Mouse (Mus musculus) heart, embryonic 10.5 days (tissue): Measurements from ENCODE around the gene Hist1h4m. TPM values are rescaled to one million over a fixed set of nuclear protein-coding genes. Genes with fewer than 3 reads are reported as not detected.

ENCODE experiments used
- microRNA-seq: library from miRNA; unstranded; fragments of <30 nt; microRNA quantifications from one replicate; pipeline ENCODE4, GENCODE M21; 2017
- polyA plus RNA-seq: library from polyadenylated mRNA; unstranded; fragments of >200 nt; fragmentation: Nextera tagmentation; extraction: Ambion mirVana; gene quantifications from 2 replicates; pipeline ENCODE4 v1.2.1, GENCODE M21; 2016

Hist1h4m gene
- polyA plus RNA-seq, 1 experiment from 2014 or later: not detected

Small RNA genes within 50 kb of the gene (microRNA-seq; reads per million reads assigned to microRNA genes)
- gene Gm19658 (not detected), gene Gm44346 (not detected), gene Gm44466 (not detected)

Other genes starting within 250 kb of the Hist1h4m start
- not detected in 2 replicates for gene Olfr1364, start 230.0 kb upstream of the Hist1h4m start, polyA plus RNA-seq
- not detected in 2 replicates for gene Olfr1362, start 197.7 kb upstream of the Hist1h4m start, polyA plus RNA-seq
- gene Olfr11, start 169.2 kb upstream of the Hist1h4m start, polyA plus RNA-seq: not detected in 2 replicates
- gene Olfr1361, start 148.4 kb upstream of the Hist1h4m start, polyA plus RNA-seq: not detected in 2 replicates
- not detected in 2 replicates for gene Olfr1360, start 134.3 kb upstream of the Hist1h4m start, polyA plus RNA-seq
- gene Olfr1359, start 113.6 kb upstream of the Hist1h4m start, polyA plus RNA-seq: not detected in 2 replicates
- 1.4 TPM in 1 of 2 replicates, not detected in the other for gene Hist1h2bl, start 95.6 kb upstream of the Hist1h4m start, polyA plus RNA-seq
- gene Hist1h2ai, start 95.3 kb upstream of the Hist1h4m start, polyA plus RNA-seq: 6.3 and 11.7 TPM in 2 replicates
- gene Hist1h3h, start 94.1 kb upstream of the Hist1h4m start, polyA plus RNA-seq: 3.7 and 3.8 TPM in 2 replicates
- gene Hist1h2bm, start 89.7 kb upstream of the Hist1h4m start, polyA plus RNA-seq: 2.4 and 3.7 TPM in 2 replicates
- 2.0 TPM in 1 of 2 replicates, not detected in the other for gene Hist1h4j, start 76.7 kb upstream of the Hist1h4m start, polyA plus RNA-seq
- 2.4 and 3.8 TPM in 2 replicates for gene Hist1h4k, start 61.2 kb upstream of the Hist1h4m start, polyA plus RNA-seq
- gene Hist1h2ak, start 57.9 kb upstream of the Hist1h4m start, polyA plus RNA-seq: 6.7 and 8.3 TPM in 2 replicates
- 1.2 and 3.0 TPM in 2 replicates for gene Hist1h2bn, start 57.6 kb upstream of the Hist1h4m start, polyA plus RNA-seq
- 12.2 and 12.8 TPM in 2 replicates for gene Hist1h1b, start 31.1 kb upstream of the Hist1h4m start, polyA plus RNA-seq
- gene Hist1h3i, start 28.4 kb upstream of the Hist1h4m start, polyA plus RNA-seq: 51.2 and 119 TPM in 2 replicates
- gene Hist1h2an, start 24.5 kb upstream of the Hist1h4m start, polyA plus RNA-seq: 4.6 and 7.6 TPM in 2 replicates
- gene Hist1h2bp, start 24.3 kb upstream of the Hist1h4m start, polyA plus RNA-seq: 1.00 and 1.6 TPM in 2 replicates
- gene Hist1h2bq, start 1.5 kb upstream of the Hist1h4m start, polyA plus RNA-seq: 9.9 and 15.1 TPM in 2 replicates
- gene Hist1h2ao, start 1.3 kb upstream of the Hist1h4m start, polyA plus RNA-seq: not detected in 2 replicates
- 3.8 and 9.2 TPM in 2 replicates for gene Hist1h4n, start 20.4 kb downstream of the Hist1h4m start, polyA plus RNA-seq
- gene Hist1h2ap, start 21.8 kb downstream of the Hist1h4m start, polyA plus RNA-seq: 2,387 and 3,574 TPM in 2 replicates
- 9.9 and 15.3 TPM in 2 replicates for gene Hist1h2br, start 22.0 kb downstream of the Hist1h4m start, polyA plus RNA-seq
- 7.4 and 9.1 TPM in 2 replicates for gene Zfp184, start 133.3 kb downstream of the Hist1h4m start, polyA plus RNA-seq
- gene Pom121l2, start 169.4 kb downstream of the Hist1h4m start, polyA plus RNA-seq: 0.09 TPM in 1 of 2 replicates, not detected in the other
- gene Prss16, start 198.0 kb downstream of the Hist1h4m start, polyA plus RNA-seq: 0.30 and 0.33 TPM in 2 replicates
- 3.5 and 4.5 TPM in 2 replicates for gene Hist1h2ah, start 223.8 kb downstream of the Hist1h4m start, polyA plus RNA-seq
- 3.1 and 6.4 TPM in 2 replicates for gene Hist1h2bk, start 224.1 kb downstream of the Hist1h4m start, polyA plus RNA-seq
- 10.6 and 21.8 TPM in 2 replicates for gene Hist1h4i, start 229.6 kb downstream of the Hist1h4m start, polyA plus RNA-seq
- 18.7 and 42.5 TPM in 2 replicates for gene Hist1h2ag, start 231.2 kb downstream of the Hist1h4m start, polyA plus RNA-seq
- gene Hist1h2bj, start 231.5 kb downstream of the Hist1h4m start, polyA plus RNA-seq: 8.3 and 12.9 TPM in 2 replicates